Mouse (Mus musculus): ENCODE results near the gene Gm12216.

DNA sequence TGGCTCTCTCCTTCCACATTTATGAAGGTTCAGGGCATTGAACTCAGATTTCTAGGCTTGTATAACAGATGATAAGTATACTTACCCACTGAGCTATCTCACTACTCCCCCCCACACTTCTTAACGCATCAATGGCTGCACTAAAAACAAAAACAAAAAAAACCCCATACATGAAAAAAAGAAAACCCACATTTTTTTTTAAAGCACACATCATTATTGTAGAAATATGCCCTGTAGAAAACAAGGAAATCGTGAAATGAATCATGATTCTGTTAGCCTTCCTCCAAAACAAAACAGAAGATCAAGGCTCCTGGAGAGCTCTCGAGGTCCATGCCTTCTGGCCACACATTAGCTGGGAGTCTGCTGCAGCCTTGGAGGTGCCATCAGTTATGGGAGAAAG lies 47.7 kb downstream of the Gm12216 start:
- no peak for TF ChIP-seq GATA1 (IDR thresholded peaks at IDR 0.05; ENCODE audit: low read length)
- TF ChIP-seq TAL1 (IDR thresholded peaks at IDR 0.05; ENCODE audit: low read length): no peak

Data from erythroblast, embryonic 14.5 days (primary cell).